Mouse (Mus musculus) B cell, adult (primary cell): ENCODE results near the gene Foxp4. TPM values are rescaled to one million over a fixed set of nuclear protein-coding genes. Genes with fewer than 3 reads are reported as not detected.

Experiments
- total RNA-seq: library from RNA; stranded (reverse); gene quantifications from 4 replicates; pipeline ENCODE4 v1.2.4, GENCODE M21; 2023; ENCODE audit not compliant: inconsistent age

The Foxp4 gene
- 77.2 to 95.5 TPM (median 92.3 TPM) in 4 replicates for total RNA-seq

GRCm38 (mm10) chr17:47924383-47925339, at the start of gene Foxp4:
Gene Foxp4 (minus strand): TSS chr17:47924645.

DNA sequence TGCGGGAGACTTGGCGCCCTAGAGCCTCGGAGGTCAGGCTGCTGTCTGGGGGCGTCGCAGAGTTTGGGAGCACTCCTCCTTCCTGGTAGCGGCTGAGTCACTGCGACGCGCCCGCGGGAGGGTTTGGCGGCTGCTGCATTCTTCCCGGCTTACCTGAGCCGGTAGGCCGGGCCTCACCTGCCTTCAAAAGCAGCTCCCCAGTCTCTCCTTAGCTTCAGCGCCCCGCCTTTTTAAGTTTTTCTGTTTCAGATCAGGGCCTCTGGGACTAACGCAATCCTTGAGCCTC, 90.0 kb downstream of the Foxp4 start, which contains the start of gene Mdfi:
Gene Mdfi, minus strand, starts transcription at position 210 of the 286 bp plus-strand sequence.

Other genes with a start within 250 kb of the Foxp4 start
- gene Tomm6, start 236.3 kb downstream of the Foxp4 start, total RNA-seq, result 133 to 174 TPM (median 155 TPM) in 4 replicates
- gene Frs3, start 235.6 kb downstream of the Foxp4 start, total RNA-seq, result 0.96 to 2.7 TPM (median 1.7 TPM) in 4 replicates
- gene Gm21981, start 230.2 kb downstream of the Foxp4 start, total RNA-seq, result 0.66 TPM in 1 of 4 replicates, not detected in the others
- 0.58 TPM in 1 of 4 replicates, not detected in the others for gene Prickle4, start 229.9 kb downstream of the Foxp4 start, total RNA-seq
- not detected in 4 replicates for gene Pgc, start 197.8 kb downstream of the Foxp4 start, total RNA-seq
- gene Tfeb, start 187.6 kb downstream of the Foxp4 start, total RNA-seq, result 164 to 175 TPM (median 167 TPM) in 4 replicates
- gene Mdfi, start 90.0 kb downstream of the Foxp4 start, total RNA-seq, result not detected in 4 replicates
- gene 1700122O11Rik, start 113.6 kb upstream of the Foxp4 start, total RNA-seq, result not detected in 4 replicates
- gene 1700067P10Rik, start 164.7 kb upstream of the Foxp4 start, total RNA-seq, result not detected in 4 replicates
- 0.19 to 0.42 TPM in 2 of 4 replicates, not detected in the others for gene 9830107B12Rik, start 221.6 kb upstream of the Foxp4 start, total RNA-seq
- gene A530064D06Rik, start 242.6 kb upstream of the Foxp4 start, total RNA-seq, result 0.30 to 0.75 TPM (median 0.32 TPM) in 3 of 4 replicates, not detected in the other